ENCODE assay signal across 39 mouse cellular contexts in genomic region chr3:98752171-98752570, GRCm38 (mm10). TPM values are rescaled to one million over a fixed set of nuclear protein-coding genes. Genes with fewer than 3 reads are reported as not detected.
"Had no signal": no experiment of that assay in that cellular context is flagged by ENCODE, and none has a peak within 500 bp of the region (broad histone marks: within the 10 kb centered on the region; RNA-seq: fewer than 3 reads in every experiment).

No protein-coding gene starts in this region.

- H3K4me1 ChIP-seq: embryonic facial prominence, embryonic 10.5 days; embryonic facial prominence, embryonic 12.5 days; embryonic facial prominence, embryonic 13.5 days; embryonic facial prominence, embryonic 15.5 days; forebrain, embryonic 10.5 days; forebrain, embryonic 12.5 days; forebrain, embryonic 13.5 days; forebrain, embryonic 15.5 days had no signal

- H3K36me3 ChIP-seq: embryonic facial prominence, embryonic 10.5 days; embryonic facial prominence, embryonic 12.5 days; embryonic facial prominence, embryonic 13.5 days; embryonic facial prominence, embryonic 15.5 days; forebrain, embryonic 10.5 days; forebrain, embryonic 12.5 days; forebrain, embryonic 15.5 days had no signal

- H3K27ac ChIP-seq: embryonic facial prominence, embryonic 10.5 days; embryonic facial prominence, embryonic 12.5 days; embryonic facial prominence, embryonic 13.5 days; embryonic facial prominence, embryonic 15.5 days; forebrain, embryonic 10.5 days; forebrain, embryonic 12.5 days; forebrain, embryonic 13.5 days; forebrain, embryonic 15.5 days; gastrocnemius, adult 2 months; heart, adult 2 months had no signal

- H3K27me3 ChIP-seq: embryonic facial prominence, embryonic 12.5 days; embryonic facial prominence, embryonic 13.5 days; embryonic facial prominence, embryonic 15.5 days; forebrain, embryonic 12.5 days; forebrain, embryonic 13.5 days; forebrain, embryonic 15.5 days had no signal

- H3K4me3 ChIP-seq: embryonic facial prominence, embryonic 10.5 days; embryonic facial prominence, embryonic 12.5 days; embryonic facial prominence, embryonic 13.5 days; embryonic facial prominence, embryonic 15.5 days; erythroblast, embryonic 14.5 days; forebrain, embryonic 10.5 days; forebrain, embryonic 12.5 days; forebrain, embryonic 13.5 days; forebrain, embryonic 15.5 days; gastrocnemius, adult 2 months; heart, adult 2 months had no signal

- DNase-seq: cerebellum, adult 8-10 months; cerebellum, adult 9-10 months; cerebellum, adult 9-11 months; cerebellum, postnatal 10 days; cerebellum, postnatal 14 days; cerebellum, postnatal 25 days; cerebellum, postnatal 36 days; embryo, embryonic 11 days; forebrain, postnatal 0 days; gastrocnemius, adult 2 months; gastrocnemius, postnatal 10 days; gastrocnemius, postnatal 14 days; gastrocnemius, postnatal 25 days; gastrocnemius, postnatal 36 days; heart, adult 11 months; heart, adult 18-20 months; heart, adult 2 months had no signal

- H3K9ac ChIP-seq: embryonic facial prominence, embryonic 12.5 days; embryonic facial prominence, embryonic 13.5 days; embryonic facial prominence, embryonic 15.5 days; forebrain, embryonic 12.5 days; forebrain, embryonic 13.5 days; forebrain, embryonic 15.5 days; forebrain, postnatal 0 days had no signal

RNA-seq across cellular contexts. Expression of gene Hsd3b3, which starts 10.8 kb away (rescaled TPM):
- total RNA-seq: common myeloid progenitor, adult 5-6 weeks; forebrain, postnatal 0 days; gastrocnemius, adult 18-20 months; gastrocnemius, adult 2 months; gastrocnemius, adult 8-10 months; gastrocnemius, postnatal 10 days; gastrocnemius, postnatal 14 days; gastrocnemius, postnatal 25 days; gastrocnemius, postnatal 36 days; granulocyte monocyte progenitor cell, adult 5-6 weeks; heart, adult 18-20 months; heart, adult 2 months; heart, adult 8-10 months had no signal
- polyA plus RNA-seq: cortical plate, adult 2 months; embryonic facial prominence, embryonic 11.5 days; embryonic facial prominence, embryonic 13.5 days; embryonic facial prominence, embryonic 14.5 days; embryonic facial prominence, embryonic 15.5 days; erythroblast, embryonic 14.5 days; forebrain, embryonic 10.5 days; forebrain, embryonic 11.5 days; frontal cortex, adult 2 months; gonadal fat pad, adult 2 months; heart, adult 2 months had no signal

RNA-seq across cellular contexts. Expression of gene Hsd3b2, which starts 27.8 kb away (rescaled TPM):
- total RNA-seq: common myeloid progenitor, adult 5-6 weeks; forebrain, postnatal 0 days; gastrocnemius, adult 18-20 months; gastrocnemius, adult 2 months; gastrocnemius, adult 8-10 months; gastrocnemius, postnatal 10 days; gastrocnemius, postnatal 14 days; gastrocnemius, postnatal 25 days; gastrocnemius, postnatal 36 days; gastrocnemius, postnatal 4 days; granulocyte monocyte progenitor cell, adult 5-6 weeks; heart, adult 18-20 months; heart, adult 2 months; heart, adult 8-10 months had no signal
- polyA plus RNA-seq: embryonic facial prominence, embryonic 10.5 days; embryonic facial prominence, embryonic 11.5 days; embryonic facial prominence, embryonic 12.5 days; embryonic facial prominence, embryonic 14.5 days; embryonic facial prominence, embryonic 15.5 days; erythroblast, embryonic 14.5 days; forebrain, embryonic 10.5 days; forebrain, embryonic 11.5 days; forebrain, embryonic 12.5 days; forebrain, embryonic 15.5 days; forebrain, embryonic 16.5 days; gonadal fat pad, adult 2 months; heart, adult 2 months had no signal
